Mouse (Mus musculus) heart, adult 2 months (tissue): ENCODE results near the gene Zer1.

ENCODE experiments used
- CTCF ChIP-seq: fragments of 200-600 bp; IDR thresholded peaks from 2 replicates; pipeline ENCODE4 v1.8.1; 2022; ENCODE audit warnings: antibody characterized with exemption, mild to moderate bottlenecking, moderate library complexity
- POLR2A ChIP-seq: fragments of 200-500 bp; IDR thresholded peaks from 2 replicates; pipeline ENCODE4 v1.6.1; 2011; ENCODE audit warnings: mild to moderate bottlenecking, low read depth, low read length, control low read depth; ENCODE audit not compliant: insufficient read depth

- TF ChIP-seq POLR2A, result no peak
- no peak for TF ChIP-seq CTCF
These were observed 57.1 kb downstream of the Zer1 start for GRCm38 (mm10) chr2:30067031-30067888.
